Mouse (Mus musculus): ENCODE data around the gene Fmo1. TPM values are rescaled to one million over a fixed set of nuclear protein-coding genes. Genes with fewer than 3 reads are reported as not detected.

The Fmo1 gene
- polyA plus RNA-seq, 1 experiment, result not detected

DNA sequence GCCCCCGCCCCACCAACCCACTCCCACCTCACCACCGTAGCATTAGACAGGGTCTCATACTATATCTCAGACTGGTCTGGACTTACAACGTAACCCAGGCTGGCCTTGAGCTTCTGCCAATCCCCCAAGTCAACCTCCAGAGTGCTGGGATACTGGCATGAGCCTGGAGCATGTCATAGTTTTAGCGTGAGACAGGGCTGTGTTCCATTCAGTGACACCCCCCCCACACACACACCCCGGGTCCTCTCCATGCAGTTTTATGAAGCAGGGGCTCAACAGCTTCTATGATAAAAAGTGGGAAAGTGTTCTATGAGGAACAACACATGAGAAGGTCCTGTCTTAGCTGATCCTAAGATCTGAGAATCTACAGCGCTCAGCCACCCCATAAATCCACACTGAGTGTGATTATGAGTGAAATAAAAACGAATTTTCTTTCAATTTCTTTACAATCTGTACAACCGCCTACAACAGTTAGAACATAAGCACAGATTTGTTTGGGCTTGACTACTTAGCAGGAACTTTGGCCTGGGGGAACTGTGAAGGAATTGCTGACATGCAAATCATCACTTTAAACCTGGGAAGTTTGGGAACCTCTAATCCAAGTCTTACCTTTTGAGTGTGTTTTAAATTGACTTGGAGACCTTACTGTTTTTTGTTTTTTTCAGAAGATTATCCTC, 1.5 kb downstream of the Fmo1 start:
- no peak overlapping the region for H3K4me3 ChIP-seq (replicated peaks)

DNA sequence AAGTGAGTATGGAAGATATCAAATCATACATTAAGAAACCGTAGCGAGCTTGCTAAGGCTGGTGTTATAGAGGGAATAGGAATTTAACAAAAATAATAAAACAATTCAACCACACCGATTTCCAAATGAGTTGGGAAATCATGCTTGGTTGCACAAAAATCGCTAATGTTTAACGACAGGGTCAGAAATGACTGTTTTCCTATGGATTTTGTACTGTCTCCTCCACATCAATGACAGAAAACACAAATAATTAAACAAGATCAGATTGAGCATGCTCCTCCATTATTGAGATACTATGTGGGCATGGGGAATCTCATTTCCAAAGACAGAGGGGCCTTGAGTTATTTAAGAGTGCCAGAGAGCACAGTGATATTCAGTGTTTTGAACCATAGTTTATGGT, 2.1 kb downstream of the Fmo1 start:
- Histone ChIP-seq H3K27me3 (ENCODE audit: control insufficient read depth) (no peaks in the 10 kb centered on the region), H3K4me1 (ENCODE audit: control insufficient read depth) (peaks cover 5% of the 10 kb centered on the region), H3K4me3 (replicated peaks) (no peak overlapping the region), H3K9me3 (ENCODE audit: control insufficient read depth, low read length) (no peaks in the 10 kb centered on the region), H3K36me3 (ENCODE audit: control insufficient read depth) (no peaks in the 10 kb centered on the region)
- TF ChIP-seq GATA1 (IDR thresholded peaks at IDR 0.05; ENCODE audit: low read length), result no peak
- TF ChIP-seq TAL1 (IDR thresholded peaks at IDR 0.05; ENCODE audit: low read length), result no peak

More for the DNA sequence above, 1.5 kb downstream of the Fmo1 start:
- Histone ChIP-seq H3K9me3 (ENCODE audit: control insufficient read depth, low read length) (no peaks in the 10 kb centered on the region), H3K4me1 (ENCODE audit: control insufficient read depth) (peaks cover 5% of the 10 kb centered on the region), H3K27me3 (ENCODE audit: control insufficient read depth) (no peaks in the 10 kb centered on the region), H3K36me3 (ENCODE audit: control insufficient read depth) (no peaks in the 10 kb centered on the region)
- TF ChIP-seq GATA1 (IDR thresholded peaks at IDR 0.05; ENCODE audit: low read length) (no peak), TAL1 (IDR thresholded peaks at IDR 0.05; ENCODE audit: low read length) (no peak)

DNA sequence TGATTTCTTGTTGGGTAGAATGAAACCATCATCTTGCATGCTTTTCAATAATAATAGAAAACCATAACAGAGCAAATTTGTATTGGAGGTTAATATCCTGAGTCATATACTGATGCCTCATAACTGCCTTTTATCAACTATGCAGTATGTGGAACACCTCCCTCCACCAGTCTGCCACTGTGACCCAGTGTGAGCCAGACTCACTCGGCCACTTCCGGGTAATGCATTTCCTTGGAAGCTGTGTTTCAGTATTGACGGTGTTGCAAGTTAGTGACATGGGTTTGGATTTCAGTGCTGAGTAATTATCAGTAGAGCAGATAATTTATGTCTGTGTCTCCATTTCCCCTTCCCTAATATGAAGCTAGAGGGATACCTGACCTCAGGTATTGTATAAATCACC, 2.8 kb downstream of the Fmo1 start:
- Histone ChIP-seq H3K4me1 (ENCODE audit: control insufficient read depth) (peaks cover 5% of the 10 kb centered on the region), H3K27me3 (ENCODE audit: control insufficient read depth) (no peaks in the 10 kb centered on the region), H3K36me3 (ENCODE audit: control insufficient read depth) (no peaks in the 10 kb centered on the region), H3K4me3 (replicated peaks) (no peak overlapping the region), H3K9me3 (ENCODE audit: control insufficient read depth, low read length) (no peaks in the 10 kb centered on the region)
- TF ChIP-seq TAL1 (IDR thresholded peaks at IDR 0.05; ENCODE audit: low read length) (no peak), GATA1 (IDR thresholded peaks at IDR 0.05; ENCODE audit: low read length) (no peak)

DNA sequence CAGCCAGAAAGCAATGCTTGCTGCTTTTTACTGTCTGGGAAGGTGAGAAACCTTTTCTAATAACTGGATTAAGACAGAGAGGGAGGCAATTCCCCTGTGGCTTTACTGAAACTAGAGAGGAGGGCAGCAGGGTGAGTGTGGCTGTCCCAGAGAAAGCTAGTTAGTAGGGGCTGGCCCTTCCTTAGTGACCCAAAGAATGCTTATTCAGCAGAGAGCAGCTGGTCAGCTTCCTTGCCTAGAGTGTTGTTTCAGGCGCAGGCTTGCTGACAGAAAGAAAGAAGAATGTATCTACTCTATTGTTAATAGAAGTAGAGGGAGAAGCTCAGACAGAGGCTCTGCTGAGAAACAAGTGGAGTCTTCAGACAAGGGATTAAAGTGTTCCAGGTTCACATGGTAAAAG, 4.1 kb downstream of the Fmo1 start:
- Histone ChIP-seq H3K4me3 (replicated peaks) (no peak overlapping the region), H3K9me3 (ENCODE audit: control insufficient read depth, low read length) (no peaks in the 10 kb centered on the region), H3K36me3 (ENCODE audit: control insufficient read depth) (no peaks in the 10 kb centered on the region), H3K4me1 (ENCODE audit: control insufficient read depth) (peaks cover 5% of the 10 kb centered on the region), H3K27me3 (ENCODE audit: control insufficient read depth) (no peaks in the 10 kb centered on the region)
- no peak for TF ChIP-seq GATA1 (IDR thresholded peaks at IDR 0.05; ENCODE audit: low read length)
- no peak for TF ChIP-seq TAL1 (IDR thresholded peaks at IDR 0.05; ENCODE audit: low read length)

DNA sequence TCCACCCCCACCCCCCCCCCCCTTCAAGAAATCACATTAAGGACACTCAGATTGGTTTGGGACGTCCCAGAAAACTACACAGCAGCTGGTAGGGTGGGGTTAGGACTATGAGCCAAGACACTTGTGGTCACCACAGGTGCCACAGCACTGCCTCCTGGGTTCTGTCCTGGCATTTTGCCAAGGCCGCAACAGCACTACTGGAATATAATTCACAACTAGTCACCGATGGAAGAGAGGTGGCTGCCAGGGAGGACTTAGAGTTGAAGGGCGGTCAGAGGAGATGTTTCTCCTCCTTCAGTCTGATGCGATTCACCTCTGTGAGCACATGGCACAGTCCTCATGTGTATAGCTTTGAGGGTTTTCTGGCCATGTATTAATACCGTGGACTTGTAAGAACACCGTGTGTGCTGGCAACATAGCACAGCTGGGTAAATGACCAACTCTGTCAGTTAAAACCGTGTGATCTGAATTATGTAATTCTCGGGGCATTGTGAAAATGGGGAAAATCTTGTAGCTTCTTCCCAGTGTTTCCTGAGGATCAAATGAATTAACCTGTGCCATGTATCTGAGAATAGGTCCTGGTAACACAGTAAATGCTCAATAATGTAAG, 6.3 kb downstream of the Fmo1 start:
- no peaks in the 10 kb centered on the region for H3K27me3 ChIP-seq (ENCODE audit: control insufficient read depth)
- no peaks in the 10 kb centered on the region for H3K9me3 ChIP-seq (ENCODE audit: control insufficient read depth, low read length)
- no peak for TF ChIP-seq TAL1 (IDR thresholded peaks at IDR 0.05; ENCODE audit: low read length)
- TF ChIP-seq GATA1 (IDR thresholded peaks at IDR 0.05; ENCODE audit: low read length), result no peak
- no peaks in the 10 kb centered on the region for H3K36me3 ChIP-seq (ENCODE audit: control insufficient read depth)
- H3K4me1 ChIP-seq (ENCODE audit: control insufficient read depth), result no peaks in the 10 kb centered on the region; the same call in 1 of the 2 replicates
- no peak overlapping the region for H3K4me3 ChIP-seq (replicated peaks)

DNA sequence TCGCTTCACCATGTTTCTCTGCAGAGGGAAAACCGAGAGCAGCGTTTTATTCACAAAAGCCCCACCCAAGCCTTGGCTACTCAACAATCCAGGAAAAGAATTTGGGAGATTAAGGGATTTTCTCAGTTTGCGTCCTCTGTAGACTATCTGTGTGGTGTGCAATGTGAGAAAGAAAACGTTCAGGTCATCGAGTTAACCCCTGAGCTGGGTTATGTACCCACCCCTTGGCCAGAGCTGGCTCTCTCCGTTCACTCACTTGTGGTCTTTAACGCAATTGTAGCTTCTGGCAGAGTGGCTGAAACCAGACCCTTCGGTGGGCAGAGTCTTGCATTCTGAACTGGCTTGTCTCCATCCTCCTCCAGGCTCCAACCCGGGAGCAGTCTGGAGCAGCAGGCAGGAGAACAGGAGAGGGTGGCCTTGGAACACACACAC, 6.8 kb downstream of the Fmo1 start:
- Histone ChIP-seq H3K9me3 (ENCODE audit: control insufficient read depth, low read length) (no peaks in the 10 kb centered on the region), H3K4me1 (ENCODE audit: control insufficient read depth) (no peaks in the 10 kb centered on the region; the same call in 1 of the 2 replicates), H3K4me3 (replicated peaks) (no peak overlapping the region), H3K36me3 (ENCODE audit: control insufficient read depth) (no peaks in the 10 kb centered on the region), H3K27me3 (ENCODE audit: control insufficient read depth) (no peaks in the 10 kb centered on the region)
- TF ChIP-seq GATA1 (IDR thresholded peaks at IDR 0.05; ENCODE audit: low read length), result no peak
- no peak for TF ChIP-seq TAL1 (IDR thresholded peaks at IDR 0.05; ENCODE audit: low read length)

DNA sequence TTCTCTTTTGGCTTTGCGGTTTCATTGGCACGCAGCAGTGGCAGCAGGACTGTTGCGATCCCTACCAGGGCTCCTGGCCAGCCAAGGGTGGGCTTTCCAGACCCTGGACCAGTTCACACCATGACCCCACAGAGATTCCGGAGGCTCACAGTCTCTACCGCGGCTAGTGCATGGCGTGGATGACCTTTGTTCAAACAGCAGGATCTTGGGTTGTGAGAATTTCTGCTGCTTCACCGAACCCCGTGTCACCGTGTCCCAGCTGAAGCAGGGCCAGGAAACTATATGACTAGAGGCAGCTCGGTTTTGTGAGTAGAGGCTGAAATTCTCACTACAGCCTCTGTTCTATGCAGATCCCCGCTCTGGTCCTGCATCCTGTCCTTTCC, 7.7 kb downstream of the Fmo1 start:
- H3K4me3 ChIP-seq (replicated peaks), result no peak overlapping the region
- TF ChIP-seq GATA1 (IDR thresholded peaks at IDR 0.05; ENCODE audit: low read length) (no peak), TAL1 (IDR thresholded peaks at IDR 0.05; ENCODE audit: low read length) (no peak)
- peaks cover 2% of the 10 kb centered on the region; the same call in 1 of the 2 replicates for H3K4me1 ChIP-seq (ENCODE audit: control insufficient read depth)
- no peaks in the 10 kb centered on the region for H3K9me3 ChIP-seq (ENCODE audit: control insufficient read depth, low read length)
- H3K36me3 ChIP-seq (ENCODE audit: control insufficient read depth), result no peaks in the 10 kb centered on the region
- H3K27me3 ChIP-seq (ENCODE audit: control insufficient read depth), result no peaks in the 10 kb centered on the region

DNA sequence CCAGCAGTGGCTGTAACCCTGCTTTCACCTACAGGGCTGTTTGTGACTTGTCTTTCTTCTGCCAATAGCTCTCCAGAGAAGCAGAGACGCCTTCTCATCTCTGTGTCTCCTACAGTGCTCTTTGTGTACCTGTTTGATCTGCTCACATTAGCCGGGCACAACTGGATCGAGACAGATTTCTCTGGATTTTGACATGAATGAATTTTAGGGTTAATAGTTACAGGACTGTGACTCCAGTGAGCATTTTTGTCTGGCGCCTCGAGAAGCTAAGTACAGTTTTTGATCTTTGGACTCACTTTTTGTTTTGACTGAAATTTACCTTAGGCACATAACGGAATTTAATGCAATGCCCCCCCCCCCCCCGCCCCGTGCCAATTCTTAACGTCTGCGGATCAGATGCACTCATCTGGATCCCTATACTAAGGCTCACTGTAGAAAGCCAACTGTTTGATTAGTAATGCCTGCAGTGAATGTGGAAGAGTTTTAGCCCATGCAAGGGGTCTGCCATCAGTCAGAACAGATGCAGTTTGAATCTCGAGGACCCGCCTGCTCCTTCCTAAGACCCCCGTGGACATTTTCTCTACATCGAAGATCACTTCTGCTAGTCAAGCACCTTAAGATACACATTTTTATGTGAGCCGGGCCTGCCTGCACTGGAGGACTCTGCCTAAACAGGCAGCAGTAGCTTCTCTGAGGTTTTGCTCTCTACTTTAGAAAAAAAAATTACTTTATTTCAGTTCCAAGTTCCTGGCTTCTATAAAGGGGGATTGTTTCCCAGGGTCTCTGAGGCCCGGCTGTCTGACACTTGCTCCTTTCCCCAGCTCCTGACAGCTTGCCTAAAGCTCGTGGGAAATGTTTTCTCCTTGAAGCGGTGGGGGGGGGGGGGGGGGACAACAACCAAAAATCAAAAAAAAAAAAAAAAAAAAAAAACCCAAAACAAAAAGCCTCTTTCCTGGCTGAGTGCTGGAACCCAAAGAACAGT, 8.4 kb downstream of the Fmo1 start:
- Histone ChIP-seq H3K9me3 (ENCODE audit: control insufficient read depth, low read length) (no peaks in the 10 kb centered on the region), H3K4me1 (ENCODE audit: control insufficient read depth) (peaks cover 4% of the 10 kb centered on the region; the same call in 1 of the 2 replicates), H3K4me3 (replicated peaks) (no peak overlapping the region), H3K36me3 (ENCODE audit: control insufficient read depth) (no peaks in the 10 kb centered on the region), H3K27me3 (ENCODE audit: control insufficient read depth) (no peaks in the 10 kb centered on the region)
- no peak for TF ChIP-seq TAL1 (IDR thresholded peaks at IDR 0.05; ENCODE audit: low read length)
- no peak for TF ChIP-seq GATA1 (IDR thresholded peaks at IDR 0.05; ENCODE audit: low read length)

Measured in erythroblast, embryonic 14.5 days (primary cell).